Mouse (Mus musculus) embryonic stem cell, embryonic (primary cell): Measurements from ENCODE around the gene Spats2.

Source experiments
- CTCF ChIA-PET, 4 experiments: fragments of 300-600 bp in 2 of 4; fragments of 350-600 bp in 2 of 4; sonication (Branson Sonifier 250); formaldehyde crosslinking; loops; one replicate each; lab custom pipeline; 2022; ENCODE audit warnings: inconsistent platforms in 2 of 4; lab: Charles Lee
- POLR2A ChIA-PET, 4 experiments: fragments of 300-600 bp in 2 of 4; fragments of 350-600 bp in 2 of 4; sonication (Branson Sonifier 250); formaldehyde crosslinking; loops; one replicate each; lab custom pipeline; 2022; ENCODE audit warnings: antibody characterized with exemption in 4 of 4, inconsistent platforms in 1 of 4; lab: Charles Lee

Gene Spats2

DNA sequence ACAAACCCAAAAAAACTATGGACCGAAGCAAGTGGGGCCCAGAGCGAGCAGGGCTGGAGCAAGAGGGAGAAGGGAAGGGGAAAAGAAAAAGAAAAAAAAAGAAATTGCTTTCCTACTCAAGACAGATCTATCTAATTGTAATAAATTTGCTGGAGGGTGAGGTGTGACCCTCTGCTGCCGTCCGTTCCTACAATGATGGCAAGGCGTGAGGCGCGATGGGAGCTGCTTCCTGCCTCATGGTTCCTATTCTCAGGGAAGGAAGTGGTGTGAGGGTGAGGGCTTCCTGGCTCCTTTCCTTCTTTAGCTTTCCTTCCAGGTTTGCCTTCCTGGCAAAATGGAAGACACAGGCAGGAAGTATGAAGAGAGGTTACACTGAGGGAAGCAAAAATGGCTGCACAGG is 24.8 kb downstream of the Spats2 start:
- ChIA-PET CTCF (interaction anchor here (0.6 to 2.3 kb wide), 6 partner anchors 11 to 356 kb away, joined by 3 to 9 read pairs (median 4); no protein-coding TSS in a partner anchor), POLR2A (interaction anchor here in 2 of 4 experiments (1.0 to 2.4 kb wide), 5 partner anchors 8 to 20 kb away, joined by 3 to 10 read pairs (median 5); no protein-coding TSS in a partner anchor)

DNA sequence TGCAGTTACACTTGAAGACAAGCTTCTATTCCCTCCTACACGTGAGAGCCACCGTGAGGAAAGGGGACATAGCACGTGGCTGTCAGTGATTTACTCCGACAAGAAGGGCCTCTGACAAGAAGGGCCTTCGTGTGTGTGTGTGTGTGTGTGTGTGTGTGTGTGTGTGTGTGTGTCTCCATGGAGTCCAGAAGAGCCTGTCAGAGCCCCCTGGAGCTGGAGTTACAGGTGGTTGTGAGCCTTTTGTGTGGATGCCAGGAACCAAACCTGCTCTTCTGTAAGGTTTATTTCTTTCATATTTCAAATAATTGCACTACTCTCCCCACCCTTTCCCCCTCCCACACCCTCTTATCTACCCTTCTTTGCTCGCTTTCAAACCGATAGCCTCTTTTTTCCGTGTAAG is 25.6 kb downstream of the Spats2 start:
- ChIA-PET POLR2A (interaction anchor here in 3 of 4 experiments (0.6 to 2.4 kb wide), 11 partner anchors 9 to 198 kb away, joined by 3 to 10 read pairs (median 4); partner anchors contain the start of genes Gm49450 (in 1 of the 3) and Tuba1a (in 1 of the 3)), CTCF (interaction anchor here (0.7 to 2.3 kb wide), 6 partner anchors 11 to 527 kb away, joined by 3 to 9 read pairs (median 7); no protein-coding TSS in a partner anchor)

DNA sequence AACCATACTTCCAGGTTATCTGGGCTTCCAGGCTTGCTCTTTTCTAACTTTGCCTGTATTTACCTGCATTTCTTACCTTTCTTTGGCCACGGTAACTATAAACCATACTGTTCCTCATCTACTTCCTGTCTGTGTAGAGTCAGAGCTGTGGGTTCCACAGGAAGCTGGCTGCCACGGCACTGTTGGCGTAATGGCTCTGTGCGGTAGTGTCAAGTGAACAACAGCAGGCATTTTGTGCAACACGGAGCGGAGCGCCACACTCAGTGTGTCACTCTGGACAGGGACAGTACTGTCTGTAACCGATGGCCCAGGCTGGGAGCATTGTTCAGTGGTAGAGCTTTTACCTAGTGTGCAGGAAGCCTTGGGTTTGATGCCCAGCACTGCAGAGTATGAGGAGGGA is 27.8 kb downstream of the Spats2 start:
- POLR2A ChIA-PET: interaction anchor here in 3 of 4 experiments (0.6 to 1.5 kb wide), 4 partner anchors 14 to 28 kb away, joined by 3 to 6 read pairs (median 3); no protein-coding TSS in a partner anchor
- CTCF ChIA-PET: interaction anchor here in 2 of 4 experiments (0.6 to 1.5 kb wide), 3 partner anchors 14 to 16 kb away, joined by 3 to 8 read pairs (median 4); no protein-coding TSS in a partner anchor

DNA sequence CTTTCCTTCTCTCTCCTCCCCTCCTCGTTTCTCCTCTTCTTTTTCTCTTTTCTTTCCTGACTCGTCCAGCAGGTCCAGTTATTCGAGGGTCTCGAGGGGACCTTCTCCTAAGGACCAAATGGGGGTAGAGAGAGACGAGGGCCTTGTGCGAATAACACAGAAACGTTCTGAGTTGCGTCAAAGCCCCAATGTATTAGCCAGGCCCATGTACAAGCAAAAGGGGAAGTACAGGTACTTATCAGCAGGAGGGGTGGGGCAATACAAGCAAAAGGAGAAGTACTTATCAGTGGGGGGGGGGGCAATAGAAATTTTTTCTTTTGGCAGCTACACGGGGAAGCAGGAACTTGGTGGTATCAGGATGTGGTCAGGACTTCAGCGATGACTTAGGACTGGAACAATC is 28.8 kb downstream of the Spats2 start:
- ChIA-PET POLR2A (interaction anchor here in 1 of 4 experiments (0.7 kb wide), 1 partner anchor 90 kb away, joined by 3 read pairs; no protein-coding TSS in a partner anchor), CTCF (interaction anchor here in 1 of 4 experiments (1.0 to 1.5 kb wide), 2 partner anchors 15 to 17 kb away, joined by 3 to 8 read pairs; no protein-coding TSS in a partner anchor)

DNA sequence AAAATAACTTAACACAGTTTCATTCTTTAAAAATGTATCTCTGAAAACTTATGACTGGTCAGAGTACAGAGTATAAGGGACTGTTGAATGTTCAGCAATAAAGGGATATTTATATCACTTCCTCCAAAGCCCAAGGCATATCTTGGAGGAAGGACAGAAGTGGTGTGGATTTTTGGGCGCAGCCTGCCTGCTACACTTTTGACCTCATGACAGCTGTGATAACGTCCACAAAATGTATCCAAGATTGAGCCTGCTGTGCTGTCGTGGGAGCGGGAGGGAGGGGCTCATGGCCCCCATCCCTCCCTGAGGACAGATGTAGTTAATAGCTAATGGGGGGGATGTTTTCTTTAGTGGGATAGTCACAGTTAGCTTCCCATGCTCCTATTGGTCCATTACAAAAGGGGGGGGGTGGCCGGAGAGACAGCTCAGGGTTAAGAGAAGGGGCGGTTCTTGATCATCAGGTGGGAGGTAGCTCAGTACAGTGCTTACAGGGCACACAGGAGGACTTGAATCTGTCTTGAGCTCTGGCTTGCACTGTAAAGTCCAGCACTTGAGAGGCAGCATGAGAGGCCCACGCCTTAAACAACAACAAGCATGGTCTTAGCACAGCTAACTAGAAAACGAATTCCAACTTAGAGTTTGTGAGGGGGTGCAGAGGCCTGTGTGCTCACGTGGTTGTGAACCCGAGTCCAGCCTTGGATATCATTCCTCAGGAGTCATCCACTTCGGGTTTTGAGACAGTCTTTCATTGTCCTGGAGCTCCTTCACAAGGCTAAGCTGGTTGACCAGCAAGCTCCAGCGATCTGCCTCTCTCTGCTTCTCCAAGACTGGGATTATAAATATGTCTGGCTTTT is 38.0 kb downstream of the Spats2 start:
- CTCF ChIA-PET: interaction anchor here in 3 of 4 experiments (0.6 to 2.6 kb wide), 13 partner anchors 10 to 1944 kb away, joined by 3 to 8 read pairs (median 3); no protein-coding TSS in a partner anchor

DNA sequence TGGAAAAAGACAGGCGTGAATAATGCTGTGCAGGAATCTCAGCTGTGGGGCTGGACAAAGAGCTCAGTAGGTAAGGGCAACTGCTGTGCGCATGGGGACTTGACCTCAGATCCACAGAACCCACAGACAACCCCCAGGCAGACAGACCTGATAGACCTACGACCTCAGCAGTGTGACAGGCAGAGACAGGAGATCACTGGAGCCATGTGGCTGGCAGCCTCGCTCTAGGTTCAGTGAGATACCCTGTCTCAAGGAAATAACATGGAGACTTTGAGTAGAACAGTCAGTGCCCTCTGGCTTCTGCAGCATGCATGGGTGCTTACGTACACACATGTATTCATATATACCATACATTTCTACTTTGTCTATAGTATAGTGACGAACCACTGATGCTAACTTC is 46.4 kb downstream of the Spats2 start:
- ChIA-PET POLR2A (interaction anchor here in 1 of 4 experiments (0.9 kb wide), 1 partner anchor 8 kb away, joined by 3 read pairs; no protein-coding TSS in a partner anchor), CTCF (no interaction called here)

More for the DNA sequence above, 38.0 kb downstream of the Spats2 start:
- POLR2A ChIA-PET: interaction anchor here (0.6 to 1.4 kb wide), 11 partner anchors 11 to 230 kb away, joined by 3 to 5 read pairs (median 3); partner anchors contain the start of gene Mcrs1 (in 1 of the 4)

DNA sequence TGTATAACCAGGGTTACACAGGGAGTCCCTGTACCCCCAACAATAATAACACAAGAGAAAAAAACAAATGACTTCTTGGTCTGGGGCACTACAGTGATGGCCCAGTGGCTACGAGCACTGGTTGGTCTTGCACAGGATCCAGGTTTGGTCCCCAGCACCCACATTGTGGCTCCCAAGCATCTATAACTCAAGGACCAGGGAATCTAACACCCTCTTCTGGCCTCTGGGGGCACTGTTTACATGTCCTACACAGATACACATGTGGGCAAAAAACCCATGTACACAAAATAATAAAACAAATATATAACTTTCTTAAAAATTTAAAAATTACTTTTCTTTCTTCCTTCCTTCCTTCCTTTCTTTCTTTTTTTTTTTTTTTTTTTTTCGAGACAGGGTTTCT is 53.9 kb downstream of the Spats2 start:
- POLR2A ChIA-PET: interaction anchor here in 3 of 4 experiments (0.7 to 1.3 kb wide), 5 partner anchors 8 to 159 kb away, joined by 3 to 5 read pairs (median 3); no protein-coding TSS in a partner anchor
- CTCF ChIA-PET: interaction anchor here in 3 of 4 experiments (0.6 to 2.4 kb wide), 6 partner anchors 10 to 184 kb away, joined by 3 to 13 read pairs (median 6); no protein-coding TSS in a partner anchor

DNA sequence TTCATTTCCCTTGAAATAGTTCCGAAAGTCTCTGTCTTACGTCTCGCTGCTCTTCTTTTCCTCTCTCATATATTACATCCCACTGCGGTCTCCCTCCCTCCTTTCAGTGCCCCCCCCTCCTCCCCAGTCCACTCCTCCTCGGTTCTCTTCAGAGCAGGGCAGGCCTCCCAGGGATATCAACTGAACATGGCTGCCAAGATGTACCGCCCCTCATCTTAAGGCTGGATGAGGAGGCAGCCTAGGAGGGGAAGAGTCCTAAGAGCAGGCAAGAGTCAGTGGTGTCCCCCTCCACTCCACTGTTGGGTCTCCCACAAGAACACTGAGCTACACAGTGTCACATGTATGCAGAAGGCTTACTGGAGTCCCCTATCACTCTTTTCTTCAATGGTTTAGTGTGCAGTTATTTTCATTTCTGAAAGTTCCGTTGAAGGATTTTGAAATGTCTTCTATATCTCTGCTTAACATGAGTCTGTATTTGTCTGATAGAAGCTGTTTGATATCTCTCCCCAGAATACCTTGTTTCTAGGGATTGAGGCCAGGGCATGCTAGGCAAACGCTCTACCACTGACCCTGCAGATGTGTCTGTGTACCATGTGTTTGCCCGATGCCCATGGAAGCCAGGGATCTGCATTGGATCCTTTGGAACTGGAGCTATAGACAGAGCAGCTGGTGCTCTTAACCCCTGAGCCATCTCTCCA is 58.6 kb downstream of the Spats2 start:
- POLR2A ChIA-PET: interaction anchor here in 1 of 4 experiments (0.6 to 1.4 kb wide), 3 partner anchors 19 to 111 kb away, joined by 3 to 7 read pairs (median 4); no protein-coding TSS in a partner anchor
- CTCF ChIA-PET: interaction anchor here in 2 of 4 experiments (0.6 to 1.0 kb wide), 2 partner anchors 14 to 962 kb away, joined by 3 to 11 read pairs; no protein-coding TSS in a partner anchor

DNA sequence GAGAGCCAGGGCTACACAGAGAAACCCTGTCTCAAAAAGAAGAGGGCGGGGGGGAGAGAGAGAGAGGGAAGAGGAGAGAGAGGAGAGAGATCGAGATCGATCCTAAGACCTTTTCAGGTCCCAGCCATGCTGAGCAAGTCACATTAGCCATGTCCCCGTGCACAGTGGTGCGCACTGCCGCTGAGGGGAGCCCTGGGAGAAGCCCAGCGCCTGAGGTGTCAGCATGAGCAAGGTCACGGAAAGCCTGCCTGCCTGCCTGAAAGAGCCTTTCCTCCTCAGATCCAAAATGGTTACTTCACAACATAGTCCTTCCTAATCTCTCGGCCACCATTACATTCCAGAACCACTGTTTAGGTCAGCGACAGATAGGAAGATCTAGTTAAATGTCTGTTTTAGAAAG is 68.6 kb downstream of the Spats2 start:
- CTCF ChIA-PET: interaction anchor here in 1 of 4 experiments (0.9 kb wide), 1 partner anchor 259 kb away, joined by 3 read pairs; no protein-coding TSS in a partner anchor
- POLR2A ChIA-PET: interaction anchor here in 2 of 4 experiments (0.5 to 0.9 kb wide), 2 partner anchors 18 to 260 kb away, joined by 3 read pairs; no protein-coding TSS in a partner anchor

DNA sequence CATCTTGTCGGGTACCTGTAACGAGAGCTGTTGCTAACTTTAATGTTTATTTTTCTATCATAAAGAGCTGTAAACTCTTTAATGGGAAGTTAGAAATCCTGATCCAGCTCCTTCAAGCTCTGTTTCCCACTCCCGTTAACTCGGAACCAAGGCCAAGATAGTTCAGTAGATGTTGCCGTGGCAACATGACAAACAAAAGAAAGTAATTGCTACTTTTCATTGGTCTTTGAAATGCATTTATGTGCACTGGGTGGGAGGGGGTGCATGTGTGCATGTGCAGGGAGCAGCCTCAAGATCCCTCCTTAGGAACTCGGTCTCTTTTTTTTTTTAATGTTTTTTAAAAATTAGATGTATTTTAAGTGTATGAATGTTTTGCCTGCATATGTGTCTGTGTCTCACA is 69.3 kb downstream of the Spats2 start:
- POLR2A ChIA-PET: interaction anchor here in 1 of 4 experiments (0.5 to 0.7 kb wide), 3 partner anchors 103 to 259 kb away, joined by 3 to 4 read pairs (median 3); no protein-coding TSS in a partner anchor
- CTCF ChIA-PET: interaction anchor here in 2 of 4 experiments (0.6 to 0.9 kb wide), 2 partner anchors 259 to 603 kb away, joined by 3 to 5 read pairs; no protein-coding TSS in a partner anchor

DNA sequence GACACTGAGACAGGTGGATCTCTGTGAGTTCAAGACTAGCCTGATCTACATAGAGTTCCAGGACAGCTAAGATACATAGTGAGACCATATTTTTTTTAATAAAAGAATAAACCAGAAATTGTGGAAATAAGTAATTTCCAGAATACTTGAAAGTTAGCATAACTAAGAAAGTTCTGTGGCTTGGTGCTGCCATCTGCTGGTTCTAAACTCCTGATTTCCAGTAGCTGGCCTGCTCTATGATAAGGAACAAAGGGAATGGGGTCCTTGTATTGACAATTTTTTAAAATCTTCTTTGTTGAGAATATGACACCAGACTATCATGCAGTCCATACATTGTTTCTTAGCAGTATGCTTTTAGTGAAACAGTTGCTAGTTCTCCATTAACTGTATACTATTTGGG is 73.0 kb downstream of the Spats2 start:
- POLR2A ChIA-PET: interaction anchor here in 2 of 4 experiments (0.6 to 2.2 kb wide), 4 partner anchors 11 to 100 kb away, joined by 3 to 9 read pairs (median 7); no protein-coding TSS in a partner anchor
- CTCF ChIA-PET: interaction anchor here (0.6 to 3.8 kb wide), 21 partner anchors 9 to 175 kb away, joined by 3 to 14 read pairs (median 5); partner anchors contain the start of gene Dnajc22 (in 1 of the 4)

DNA sequence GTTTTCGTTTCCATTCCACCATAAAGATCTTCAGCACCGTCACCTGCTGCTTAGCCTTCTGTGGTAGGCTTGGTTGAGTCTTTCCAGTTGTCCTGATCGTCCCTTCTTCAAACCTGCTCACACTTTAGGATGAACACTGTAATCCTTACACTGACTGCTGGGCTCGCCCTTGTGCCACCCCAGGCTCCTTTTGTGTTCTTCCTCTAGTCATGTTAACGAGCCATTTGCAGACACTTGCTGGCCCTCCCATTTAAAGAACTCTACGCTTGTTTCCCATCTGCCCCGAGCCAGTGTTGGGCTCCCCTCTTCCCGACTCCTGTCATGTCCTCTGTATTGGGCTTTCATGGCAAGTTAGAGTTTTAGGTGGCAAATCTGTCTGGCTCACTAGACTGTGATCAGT is 80.2 kb downstream of the Spats2 start:
- POLR2A ChIA-PET: interaction anchor here in 1 of 4 experiments (0.5 kb wide), 1 partner anchor 86 kb away, joined by 3 read pairs; no protein-coding TSS in a partner anchor
- CTCF ChIA-PET: interaction anchor here in 1 of 4 experiments (0.6 kb wide), 1 partner anchor 179 kb away, joined by 3 read pairs; no protein-coding TSS in a partner anchor

DNA sequence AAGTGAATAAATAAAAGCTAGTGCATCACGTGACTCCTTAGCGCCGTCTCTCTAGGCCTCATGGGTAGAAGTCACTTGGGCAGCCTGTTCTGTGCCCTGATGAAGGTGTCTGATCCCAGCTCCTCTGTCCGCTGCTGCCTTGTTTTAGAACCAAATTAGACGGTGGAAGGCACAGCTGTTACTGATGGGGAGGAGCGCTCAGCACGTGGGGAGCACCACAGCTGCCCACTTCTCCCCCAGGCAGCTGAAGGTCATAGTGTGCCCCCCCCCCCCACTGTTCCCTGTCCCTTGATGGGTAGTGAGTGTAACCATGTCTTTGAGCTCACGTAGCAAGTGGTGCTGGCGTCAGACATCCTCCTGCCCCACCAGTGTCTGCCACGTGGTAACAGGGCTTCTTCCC is 87.5 kb downstream of the Spats2 start:
- ChIA-PET POLR2A (interaction anchor here (0.6 to 2.9 kb wide), 17 partner anchors 8 to 1541 kb away, joined by 3 to 9 read pairs (median 3); partner anchors contain the start of gene Tuba1c (in 1 of the 4)), CTCF (interaction anchor here (0.5 to 2.8 kb wide), 19 partner anchors 9 to 1839 kb away, joined by 3 to 11 read pairs (median 4); no protein-coding TSS in a partner anchor)

DNA sequence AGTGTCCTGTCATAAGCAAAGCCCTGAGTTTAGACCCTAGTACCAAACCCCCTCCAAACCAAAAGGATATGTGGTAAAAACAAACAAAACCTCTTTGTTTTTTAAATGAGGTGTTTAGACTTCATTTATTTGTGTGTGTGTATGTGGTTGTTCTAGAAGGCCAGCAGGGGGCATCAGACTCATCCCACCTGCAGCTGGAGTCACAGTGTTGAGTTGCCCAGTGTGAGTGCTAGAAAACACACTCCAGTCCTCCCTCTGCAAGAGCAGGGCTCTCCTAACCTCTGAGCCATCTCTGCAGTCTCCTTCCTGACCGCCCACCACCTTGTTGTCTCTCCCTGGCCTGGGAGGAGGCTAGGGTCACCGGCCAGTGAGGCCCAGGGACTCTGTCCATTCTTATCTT is 89.2 kb downstream of the Spats2 start:
- ChIA-PET POLR2A (interaction anchor here in 3 of 4 experiments (0.6 to 2.4 kb wide), 15 partner anchors 8 to 229 kb away, joined by 3 to 22 read pairs (median 4); partner anchors contain the start of genes Kcnh3 (in 1 of the 3) and Mcrs1 (in 1 of the 3)), CTCF (interaction anchor here (0.6 to 2.0 kb wide), 14 partner anchors 9 to 474 kb away, joined by 3 to 13 read pairs (median 3); partner anchors contain the start of gene Prpf40b (in 1 of the 4))

DNA sequence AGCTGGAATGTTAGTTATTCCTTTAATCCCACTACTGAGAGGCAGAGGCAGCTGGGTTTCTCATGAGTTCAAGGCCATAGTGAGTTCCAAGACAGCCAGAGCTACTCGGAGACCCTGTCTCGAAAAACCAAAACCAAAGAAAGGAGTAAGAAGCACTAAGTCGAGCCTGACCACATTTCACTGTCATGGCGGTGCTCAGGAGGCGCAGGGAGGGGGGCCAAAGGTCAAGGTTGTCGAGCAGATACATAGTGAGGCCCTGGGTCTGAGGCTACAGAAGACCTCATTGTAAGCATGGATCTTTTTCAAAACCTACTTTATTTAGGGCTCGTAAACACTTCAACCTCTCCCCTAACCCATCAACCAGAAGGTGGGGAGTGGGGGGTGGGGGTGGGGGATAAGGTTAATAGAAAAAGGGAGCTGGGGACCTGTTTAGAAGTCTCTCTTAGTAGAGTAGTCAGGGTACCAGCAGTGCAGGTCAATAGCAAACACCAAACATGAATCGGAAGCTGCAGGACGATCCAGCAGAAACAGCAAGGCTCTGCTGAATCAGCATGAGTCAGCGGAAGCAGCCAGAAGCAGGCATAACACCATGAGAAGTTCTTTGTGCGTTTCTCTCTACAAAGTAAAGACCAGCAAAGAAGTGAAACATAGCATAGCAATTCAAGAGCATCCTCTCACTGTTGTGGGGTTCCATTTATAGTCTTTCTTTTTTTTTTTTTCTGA is 90.2 kb downstream of the Spats2 start:
- ChIA-PET CTCF (interaction anchor here (0.5 to 2.0 kb wide), 19 partner anchors 8 to 419 kb away, joined by 3 to 13 read pairs (median 4); partner anchors contain the start of gene Kcnh3 (in 1 of the 4)), POLR2A (interaction anchor here in 3 of 4 experiments (0.6 to 2.0 kb wide), 31 partner anchors 8 to 552 kb away, joined by 3 to 22 read pairs (median 3); partner anchors contain the start of genes Mcrs1 (in 2 of the 3) and Kcnh3 (in 1 of the 3))

DNA sequence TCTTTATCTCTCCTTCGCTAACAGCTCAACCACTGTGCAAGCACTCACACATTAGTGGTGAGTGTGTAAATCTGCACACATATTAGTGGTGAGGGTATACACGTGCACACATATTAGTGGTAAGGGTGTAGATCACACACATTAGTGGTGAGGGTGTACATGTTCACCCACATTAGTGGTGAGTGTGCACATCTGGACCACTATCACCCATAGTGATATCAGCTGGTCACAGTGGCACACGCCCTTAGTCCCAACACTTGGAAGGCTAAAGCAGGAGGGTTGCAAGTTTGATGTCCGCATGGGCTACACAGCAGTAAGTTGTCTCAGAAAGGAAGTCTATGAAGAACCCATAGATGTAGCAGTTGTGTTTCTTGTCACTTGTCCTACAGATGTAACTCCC is 91.9 kb downstream of the Spats2 start:
- CTCF ChIA-PET: interaction anchor here in 1 of 4 experiments (0.6 kb wide), 1 partner anchor 17 kb away, joined by 7 read pairs; no protein-coding TSS in a partner anchor
- POLR2A ChIA-PET: interaction anchor here in 1 of 4 experiments (0.7 to 1.0 kb wide), 2 partner anchors 11 to 78 kb away, joined by 4 read pairs; no protein-coding TSS in a partner anchor
